Mouse (Mus musculus) hindbrain, embryonic 11.5 days (tissue): ENCODE measurements at regions not wholly inside any gene's neighbourhood (a gene's known extent, or its start where the extent isn't known, plus 50 kb on each side); places are given as distances from the start of the nearest gene placed in this dataset.
"Not testable (repeated sequence)": the region's sequence is repeated elsewhere in the genome, so short reads cannot be mapped to it uniquely, and the experiment has no call there.

Source experiments
- ATAC-seq: fragments of 200-750 bp; cut with Nextera tagmentation; 2 replicates; pipeline ENCODE4 v1.8.0; 2017; ENCODE audit warnings: mild to moderate bottlenecking, moderate TSS enrichment, moderate library complexity; ENCODE audit not compliant: low FRiP score
- DNase-seq: peaks from one replicate; pipeline ENCODE4 v3.0.0-alpha.2; 2015; ENCODE audit warnings: low spot score
- H3K27ac ChIP-seq: fragments of 300-500 bp; sonication (generic); 2 replicates; pipeline ENCODE4 v1.5.1; 2014; ENCODE audit warnings: mild to moderate bottlenecking, low read depth, low read length
- H3K27me3 ChIP-seq: fragments of 300-500 bp; sonication (generic); 2 replicates; pipeline ENCODE4 v1.6.1; 2014; ENCODE audit warnings: mild to moderate bottlenecking, low read length, moderate library complexity, mixed read lengths; ENCODE audit not compliant: control insufficient read depth, insufficient read depth
- H3K36me3 ChIP-seq: fragments of 300-500 bp; sonication (generic); 2 replicates; pipeline ENCODE4 v1.6.1; 2014; ENCODE audit warnings: mild to moderate bottlenecking, low read length, moderate library complexity, mixed read lengths; ENCODE audit not compliant: control insufficient read depth, insufficient read depth
- H3K4me1 ChIP-seq: fragments of 300-500 bp; sonication (generic); replicated peaks from 2 replicates; pipeline ENCODE4 v1.6.1; 2014; ENCODE audit warnings: low read length, mixed read lengths; ENCODE audit not compliant: control insufficient read depth, insufficient read depth
- H3K4me2 ChIP-seq: fragments of 300-500 bp; sonication (generic); replicated peaks from 2 replicates; pipeline ENCODE4 v1.6.1; 2014; ENCODE audit warnings: mild to moderate bottlenecking, low read depth, low read length
- H3K4me3 ChIP-seq: fragments of 300-500 bp; sonication (generic); 2 replicates; pipeline ENCODE4 v1.5.1; 2014; ENCODE audit warnings: low read depth, low read length
- H3K9ac ChIP-seq: fragments of 300-500 bp; sonication (generic); 2 replicates; pipeline ENCODE4 v1.6.1; 2014; ENCODE audit warnings: low read depth, low read length
- H3K9me3 ChIP-seq: fragments of 300-500 bp; sonication (generic); 2 replicates; pipeline ENCODE4 v1.6.1; 2016; ENCODE audit warnings: low read length; ENCODE audit not compliant: control insufficient read depth
- WGBS: fragments of 180-500 bp; shearing (Covaris S2); extraction: QIAGEN DNeasy Blood & Tissue Kit; methylation state at CpG from one replicate; pipeline ENCODE4 v1.1.7; 2014; 5-methylcytosine and 5-hydroxymethylcytosine counted together

DNA sequence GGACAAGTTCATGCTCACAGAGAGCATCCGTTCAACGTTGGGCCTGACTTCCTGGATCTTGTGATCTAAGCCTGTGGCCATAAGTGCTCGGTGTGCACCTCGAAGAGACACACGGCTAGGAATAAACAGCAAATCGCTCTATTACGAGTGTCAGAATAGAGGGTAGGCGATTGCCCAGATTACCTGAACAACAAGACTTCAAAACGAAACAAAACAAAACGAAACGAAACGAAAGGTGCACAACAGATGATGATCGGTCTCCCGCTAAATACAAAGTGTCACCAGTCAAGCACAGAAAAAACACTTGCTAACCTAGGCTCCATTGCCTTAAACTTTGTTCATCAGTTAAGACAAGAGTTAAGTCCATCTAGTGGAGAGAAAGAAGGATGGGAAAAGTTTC lies 67.4 kb downstream of the Pdia4 start:
- not testable (repeated sequence) for ATAC-seq, H3K27me3 ChIP-seq, H3K9ac ChIP-seq, H3K27ac ChIP-seq, H3K4me3 ChIP-seq, DNase-seq, H3K36me3 ChIP-seq, H3K4me2 ChIP-seq, H3K4me1 ChIP-seq, H3K9me3 ChIP-seq
- WGBS: 78% methylated on average over 8 of the region's 14 CpGs

DNA sequence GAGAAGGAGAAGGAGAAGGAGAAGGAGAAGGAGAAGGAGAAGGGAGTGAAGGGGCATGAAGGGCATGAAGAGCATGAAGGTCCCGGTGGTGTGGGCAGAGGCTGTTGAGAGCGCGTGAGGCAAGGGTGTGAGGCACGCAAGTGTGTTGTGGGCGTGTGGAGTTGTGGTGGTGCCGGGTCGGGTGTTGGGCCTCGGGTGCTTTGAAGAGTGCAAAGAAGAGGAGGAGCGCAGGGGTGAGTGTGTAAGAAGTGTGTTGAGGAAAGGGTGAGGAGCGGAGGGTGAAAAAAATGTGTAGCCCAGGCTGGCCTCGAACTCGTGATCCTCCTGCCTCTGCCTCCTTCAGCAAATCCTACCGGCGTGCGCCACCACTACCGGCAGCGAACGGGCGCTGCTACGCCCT lies 69.4 kb downstream of the Pdia4 start:
- not testable (repeated sequence) for H3K4me1 ChIP-seq, ATAC-seq, H3K27me3 ChIP-seq, H3K4me3 ChIP-seq, H3K9me3 ChIP-seq, DNase-seq, H3K36me3 ChIP-seq, H3K9ac ChIP-seq, H3K27ac ChIP-seq, H3K4me2 ChIP-seq
- WGBS: no CpG with 5 or more reads among the region's 20 CpGs

- ATAC-seq, H3K27me3 ChIP-seq, H3K9ac ChIP-seq, H3K9me3 ChIP-seq, H3K4me2 ChIP-seq, H3K4me1 ChIP-seq, H3K27ac ChIP-seq, H3K36me3 ChIP-seq: not testable (repeated sequence)
- DNase-seq: peak; percentile 24
- peak overlapping the region; percentile 28 for H3K4me3 ChIP-seq
- 4% methylated on average over 12 of the region's 47 CpGs for WGBS
Measured at GRCm38 (mm10) chr6:47740216-47740615, 73.0 kb downstream of the Pdia4 start.

GRCm38 (mm10) chr6:47739696-47740095 lies 73.5 kb downstream of the Pdia4 start:
- H3K27ac ChIP-seq, H3K9ac ChIP-seq, H3K4me3 ChIP-seq, H3K27me3 ChIP-seq, DNase-seq, H3K4me1 ChIP-seq, H3K36me3 ChIP-seq, H3K9me3 ChIP-seq, H3K4me2 ChIP-seq, ATAC-seq: not testable (repeated sequence)
- 11% methylated on average over 7 of the region's 26 CpGs for WGBS

DNA sequence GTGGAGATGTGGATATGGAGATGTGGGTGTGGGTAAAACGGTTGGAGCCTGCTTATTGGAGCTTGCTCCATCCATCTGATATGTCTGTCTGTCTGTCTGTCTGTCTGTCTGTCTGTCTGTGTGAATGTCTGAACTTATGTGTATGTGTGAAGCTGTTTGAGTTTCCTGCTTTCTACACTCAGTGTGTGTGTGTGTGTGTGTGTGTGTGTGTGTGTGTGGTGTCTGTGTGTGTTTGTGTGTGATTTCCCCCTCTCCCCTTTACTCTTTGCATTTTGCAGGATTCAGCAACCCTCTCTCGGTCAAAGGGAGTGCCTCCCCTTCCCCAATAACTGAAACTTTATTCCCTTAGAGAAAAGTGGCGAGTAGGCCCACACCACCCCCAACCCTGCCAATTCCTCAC lies 75.3 kb downstream of the Pdia4 start:
- not testable (repeated sequence) for ATAC-seq, H3K9ac ChIP-seq, H3K4me3 ChIP-seq, H3K4me1 ChIP-seq, H3K27me3 ChIP-seq, H3K4me2 ChIP-seq, DNase-seq, H3K36me3 ChIP-seq, H3K9me3 ChIP-seq, H3K27ac ChIP-seq
- no CpG with 5 or more reads among the region's 3 CpGs for WGBS
